Mouse (Mus musculus) embryonic fibroblast, embryonic 13.5 days (primary cell): Measurements from ENCODE around the gene Cdc123.

ENCODE experiments used
- CTCF ChIP-seq: IDR thresholded peaks from 2 replicates; pipeline ENCODE4 v1.5.1; 2011; ENCODE audit warnings: mild to moderate bottlenecking, control low read depth, low read length, moderate library complexity, borderline replicate concordance; ENCODE audit not compliant: insufficient read depth
- POLR2A ChIP-seq: IDR thresholded peaks from 2 replicates; pipeline ENCODE4 v1.6.1; 2011; ENCODE audit warnings: low read depth, mild to moderate bottlenecking, control low read depth, low read length, moderate library complexity

DNA sequence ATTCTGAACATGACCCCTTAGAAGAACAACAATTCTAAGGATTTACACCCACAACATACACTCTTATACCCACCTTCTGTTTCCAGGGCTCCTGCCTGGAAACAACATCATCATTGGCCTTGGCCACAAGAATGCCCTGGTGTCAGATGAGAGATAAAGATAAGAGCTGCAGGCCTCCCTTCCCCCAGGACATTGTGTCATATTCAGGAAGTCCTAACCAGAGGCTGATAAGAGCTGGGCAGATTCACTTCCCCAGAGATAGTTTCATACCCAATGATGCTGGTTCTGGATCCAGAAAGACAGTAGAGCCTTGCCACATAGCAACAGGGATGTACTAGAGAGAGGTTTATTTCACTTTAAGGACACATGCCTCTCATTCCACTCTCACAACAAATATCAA is 75.3 kb downstream of the Cdc123 start:
- TF ChIP-seq POLR2A (no peak), CTCF (no peak)
